Mouse (Mus musculus): ENCODE data around the gene Stam.
"Not testable (repeated sequence)": the region's sequence is repeated elsewhere in the genome, so short reads cannot be mapped to it uniquely, and the experiment has no call there.

Stam gene

GRCm38 (mm10) chr2:14198325-14198903 lies 124.5 kb downstream of the Stam start:
- H3K36me3 ChIP-seq (ENCODE audit: control insufficient read depth, insufficient read depth, low read length, poor library complexity, severe bottlenecking); DNase-seq (ENCODE audit: low read depth, low spot score): not testable (repeated sequence)

More at GRCm38 (mm10) chr2:14198325-14198903, 124.5 kb downstream of the Stam start:
- not testable (repeated sequence) for H3K27me3 ChIP-seq (ENCODE audit: control insufficient read depth, insufficient read depth, low read length, poor library complexity, severe bottlenecking)
